Mouse (Mus musculus) bone marrow macrophage, adult 2 months (primary cell): Measurements from ENCODE around the gene Rfng. TPM values are rescaled to one million over a fixed set of nuclear protein-coding genes. Genes with fewer than 3 reads are reported as not detected.
"Not testable (repeated sequence)": the region's sequence is repeated elsewhere in the genome, so short reads cannot be mapped to it uniquely, and the experiment has no call there.

ENCODE experiments used
- H3K27ac ChIP-seq: 2 replicates; pipeline ENCODE4 v1.5.1; 2012; ENCODE audit warnings: low read depth, low read length; ENCODE audit not compliant: insufficient read depth
- H3K4me1 ChIP-seq: 2 replicates; pipeline ENCODE4 v1.6.1; 2012; ENCODE audit warnings: low read length; ENCODE audit not compliant: control insufficient read depth, insufficient read depth
- H3K4me3 ChIP-seq: 2 replicates; pipeline ENCODE4 v1.5.1; 2012; ENCODE audit warnings: mild to moderate bottlenecking, low read length, moderate library complexity; ENCODE audit not compliant: insufficient read depth
- CTCF ChIP-seq: IDR thresholded peaks from 2 replicates; pipeline ENCODE4 v1.5.1; 2012; ENCODE audit warnings: low read depth, mild to moderate bottlenecking, low read length, moderate library complexity
- POLR2A ChIP-seq: IDR thresholded peaks from 2 replicates; pipeline ENCODE4 v1.6.1; 2012; ENCODE audit warnings: mild to moderate bottlenecking, low read depth, low read length, borderline replicate concordance
- polyA plus RNA-seq: library from polyadenylated mRNA; stranded (reverse); fragments of >200 nt; gene quantifications from 2 replicates; pipeline ENCODE4 v1.2.4, GENCODE M21; 2012; ENCODE audit not compliant: missing spikeins, insufficient read depth, insufficient read length

Gene Rfng
- 18.3 and 22.6 TPM in 2 replicates for polyA plus RNA-seq

GRCm38 (mm10) chr11:120784064-120784791, at the start of gene Rfng, which contains the start of gene Gps1:
Rfng (minus strand) TSS chr11:120784207.
Gps1 (plus strand) TSS chr11:120784272.
- peaks cover 4% of the 10 kb centered on the region for H3K4me1 ChIP-seq
- H3K4me3 ChIP-seq, result peak within 1 kb of the TSS; percentile 98
- H3K27ac ChIP-seq, result peak within 1 kb of the TSS; percentile 46; the same call in 1 of the 2 replicates
- no peak for TF ChIP-seq CTCF
- TF ChIP-seq POLR2A, result no peak

- not testable (repeated sequence) for H3K4me1 ChIP-seq, H3K4me3 ChIP-seq, H3K27ac ChIP-seq
Measured at GRCm38 (mm10) chr11:120832962-120833361, 49.0 kb upstream of the Rfng start.

- no peak overlapping the region for H3K27ac ChIP-seq
- TF ChIP-seq POLR2A (no peak), CTCF (no peak)
- no peak overlapping the region for H3K4me3 ChIP-seq
- H3K4me1 ChIP-seq, result no peaks in the 10 kb centered on the region
Measured at GRCm38 (mm10) chr11:120831659-120832440, 47.8 kb upstream of the Rfng start.

- peaks cover 6% of the 10 kb centered on the region for H3K4me1 ChIP-seq
- no peak overlapping the region for H3K4me3 ChIP-seq
- H3K27ac ChIP-seq, result no peak overlapping the region
- TF ChIP-seq CTCF, result no peak
- no peak for TF ChIP-seq POLR2A
Measured at GRCm38 (mm10) chr11:120830686-120831085, 46.7 kb upstream of the Rfng start.

- no peak overlapping the region for H3K4me3 ChIP-seq
- TF ChIP-seq CTCF (no peak), POLR2A (no peak)
- no peak overlapping the region for H3K27ac ChIP-seq
- H3K4me1 ChIP-seq, result peaks cover 12% of the 10 kb centered on the region
Measured at GRCm38 (mm10) chr11:120829757-120830532, 45.9 kb upstream of the Rfng start.

GRCm38 (mm10) chr11:120828416-120828815, 44.4 kb upstream of the Rfng start:
- TF ChIP-seq CTCF (no peak), POLR2A (no peak)
- no peak overlapping the region for H3K27ac ChIP-seq
- H3K4me1 ChIP-seq, result peaks cover 12% of the 10 kb centered on the region
- no peak overlapping the region for H3K4me3 ChIP-seq

- H3K27ac ChIP-seq, result no peak overlapping the region
- H3K4me1 ChIP-seq, result peaks cover 18% of the 10 kb centered on the region
- TF ChIP-seq POLR2A (no peak), CTCF (no peak)
- H3K4me3 ChIP-seq, result no peak overlapping the region
Measured at GRCm38 (mm10) chr11:120826016-120826953, 42.3 kb upstream of the Rfng start.

GRCm38 (mm10) chr11:120825289-120825863, 41.4 kb upstream of the Rfng start:
- Histone ChIP-seq H3K4me3 (peak overlapping the region; percentile 80; the same call in 1 of the 2 replicates), H3K4me1 (peaks cover 18% of the 10 kb centered on the region), H3K27ac (no peak overlapping the region)
- TF ChIP-seq CTCF, result no peak
- no peak for TF ChIP-seq POLR2A

- H3K27ac ChIP-seq, result peak overlapping the region; percentile 75
- TF ChIP-seq POLR2A, result no peak
- no peak for TF ChIP-seq CTCF
- peak overlapping the region; percentile 80 for H3K4me3 ChIP-seq
- peaks cover 18% of the 10 kb centered on the region for H3K4me1 ChIP-seq
Measured at GRCm38 (mm10) chr11:120824787-120825288, 40.8 kb upstream of the Rfng start.
